Mouse (Mus musculus): ENCODE data around the gene Zkscan16.

Gene Zkscan16

DNA sequence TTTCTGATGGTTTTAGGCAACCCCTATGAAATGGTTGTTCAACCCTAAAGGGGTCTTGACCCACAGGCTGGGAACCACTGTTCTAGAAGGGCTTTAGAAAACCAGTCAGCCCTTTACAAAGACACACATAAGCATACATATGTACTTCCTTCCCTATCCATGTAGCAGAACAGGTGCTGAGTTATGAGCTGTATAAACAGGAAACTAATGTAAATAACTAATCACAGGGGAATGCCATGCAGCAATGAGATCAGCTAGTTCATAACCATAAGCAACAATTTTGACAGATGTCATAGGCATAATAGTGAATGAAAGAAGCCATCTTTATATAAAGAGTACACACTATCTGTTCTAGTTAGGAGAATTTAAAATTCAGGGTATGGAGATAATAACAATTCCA, 1.8 kb upstream of the Zkscan16 start:
- no peak for DNase-seq (ENCODE audit: low spot score)

DNA sequence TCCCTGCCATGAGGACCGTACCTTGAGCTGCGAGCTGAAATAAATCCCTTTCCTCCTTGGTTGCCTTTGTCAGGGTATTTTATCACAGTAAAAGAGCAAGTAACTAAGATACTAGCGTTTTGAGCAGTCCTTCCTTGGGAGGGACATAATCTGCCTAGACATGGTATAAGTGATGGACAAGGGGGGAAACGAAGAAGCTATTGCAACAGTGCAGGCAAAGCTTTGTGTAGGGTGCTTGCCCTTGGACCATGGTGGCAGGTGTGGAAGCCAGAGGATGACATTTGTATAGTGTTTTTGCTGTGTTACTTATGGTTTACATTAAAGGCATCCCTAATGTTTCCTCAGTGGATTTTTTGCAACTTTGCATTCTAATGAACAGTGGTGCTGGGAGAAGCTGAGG, 486 bp upstream of the Zkscan16 start:
- no peak for DNase-seq (ENCODE audit: low spot score)

DNA sequence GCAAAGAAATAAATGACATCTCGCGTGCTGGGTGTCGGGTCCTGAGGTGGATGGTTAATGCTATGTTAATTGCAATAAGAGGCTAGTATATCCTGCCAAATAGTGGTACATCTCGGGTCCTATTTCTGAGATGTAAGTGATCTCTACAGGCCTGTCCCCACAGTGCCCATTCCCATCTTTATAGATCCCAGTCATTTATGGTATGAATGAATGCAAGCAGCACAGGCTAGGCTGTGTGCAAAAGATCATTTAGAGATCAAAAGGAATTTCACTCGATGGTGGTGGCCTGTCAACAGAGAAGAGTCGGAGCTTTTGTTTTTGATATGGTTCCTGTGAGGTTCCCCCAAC, 752 bp downstream of the Zkscan16 start:
- DNase-seq (ENCODE audit: low spot score): no peak

DNA sequence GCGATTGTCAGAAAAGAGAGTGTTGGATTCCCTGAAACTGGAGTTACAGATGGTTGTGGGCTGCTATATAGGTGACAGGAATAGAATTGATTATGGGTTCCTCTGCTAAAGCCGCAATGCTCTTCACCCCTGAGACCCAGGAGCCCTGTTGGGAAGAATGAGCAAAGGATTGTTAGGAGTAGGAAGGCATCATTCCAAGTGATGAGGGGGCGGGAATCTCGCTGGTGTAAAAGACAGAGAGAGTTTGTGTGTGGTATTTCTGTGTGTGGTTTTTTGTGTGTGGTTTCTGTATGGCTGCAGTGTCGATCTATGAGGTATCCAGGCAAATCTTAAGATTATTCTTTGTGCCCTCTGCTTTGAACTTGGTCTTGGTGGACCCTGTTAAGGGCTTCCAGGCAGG, 1.3 kb downstream of the Zkscan16 start:
- no peak for DNase-seq (ENCODE audit: low spot score)

DNA sequence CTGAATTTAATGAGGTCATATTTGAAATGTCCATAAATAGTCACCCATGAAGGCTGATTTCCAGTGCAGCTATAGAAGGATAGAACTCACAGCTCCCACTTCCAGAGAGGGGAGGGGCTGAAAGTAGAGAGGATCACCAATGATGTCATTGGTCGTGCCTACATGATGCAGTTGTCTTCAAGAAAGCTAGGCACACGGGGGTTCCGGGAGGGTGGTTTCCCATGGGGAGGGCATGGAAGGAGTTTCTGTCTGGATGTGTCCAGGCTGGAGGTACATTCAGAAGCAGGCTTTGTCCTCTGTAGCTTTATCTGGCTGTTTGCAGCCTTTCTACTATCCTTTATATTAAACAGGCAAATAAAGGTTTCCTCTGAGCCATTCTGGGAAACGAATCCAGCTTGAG, 5.0 kb downstream of the Zkscan16 start:
- DNase-seq (ENCODE audit: low spot score): no peak

DNA sequence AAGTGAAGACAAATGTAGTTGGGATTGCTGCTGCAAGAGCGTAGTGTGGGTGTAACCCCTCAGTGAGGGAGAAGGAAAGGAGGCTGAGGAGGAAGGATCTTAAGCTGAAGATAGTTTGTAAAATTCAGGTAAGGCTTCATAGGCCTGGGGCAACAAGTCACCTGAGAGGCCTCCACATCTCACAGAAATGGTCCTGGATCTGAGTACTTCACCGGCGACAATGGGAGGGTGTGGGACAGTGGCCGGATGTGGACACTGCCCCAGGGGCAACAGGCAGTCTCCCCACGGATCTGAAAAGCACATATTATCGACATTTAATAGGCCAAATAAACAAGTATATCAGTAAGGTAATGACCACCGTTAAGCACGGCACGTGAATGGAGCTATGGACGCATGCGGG, 9.2 kb downstream of the Zkscan16 start:
- DNase-seq (ENCODE audit: low spot score): no peak

DNA sequence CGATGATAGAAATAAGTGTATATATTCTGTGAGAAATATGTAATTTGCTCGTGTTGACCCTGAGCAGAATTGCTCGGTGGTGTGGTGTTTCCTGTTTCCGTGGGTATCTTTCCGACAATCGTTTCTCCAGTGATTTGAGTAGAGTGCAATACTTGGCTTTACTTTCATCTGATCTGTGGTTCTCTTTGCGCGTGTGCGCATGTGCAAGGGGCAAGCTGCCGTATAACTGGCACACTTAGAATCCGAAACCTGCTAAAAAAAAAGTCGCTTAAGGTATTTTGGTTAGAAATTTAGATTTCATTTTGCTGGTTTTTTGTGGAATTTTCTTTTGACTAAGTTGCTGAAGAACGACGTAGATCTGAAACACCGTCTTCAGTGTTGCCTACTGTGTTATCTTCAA, 18.3 kb downstream of the Zkscan16 start:
- DNase-seq (ENCODE audit: low spot score): no peak

DNA sequence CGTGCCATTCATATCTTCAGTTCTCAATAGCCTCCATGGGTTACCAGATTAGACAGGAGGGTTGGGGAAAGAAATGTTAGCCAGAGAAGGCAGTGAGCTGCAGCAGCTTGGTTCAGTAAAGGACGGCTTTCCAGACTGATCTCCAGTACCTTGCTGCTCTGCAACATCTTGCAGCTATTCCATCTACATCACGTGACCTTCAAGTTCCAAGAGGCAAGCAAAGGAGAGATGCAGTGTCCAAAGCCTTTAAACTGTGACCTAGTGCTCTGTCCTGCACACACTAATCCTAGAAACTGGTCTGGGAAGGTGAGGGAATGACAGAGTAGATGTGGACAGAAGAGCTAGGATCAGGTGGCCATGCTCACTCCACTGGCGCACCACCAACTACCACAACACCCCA, 19.8 kb downstream of the Zkscan16 start:
- DNase-seq (ENCODE audit: low spot score): no peak

DNA sequence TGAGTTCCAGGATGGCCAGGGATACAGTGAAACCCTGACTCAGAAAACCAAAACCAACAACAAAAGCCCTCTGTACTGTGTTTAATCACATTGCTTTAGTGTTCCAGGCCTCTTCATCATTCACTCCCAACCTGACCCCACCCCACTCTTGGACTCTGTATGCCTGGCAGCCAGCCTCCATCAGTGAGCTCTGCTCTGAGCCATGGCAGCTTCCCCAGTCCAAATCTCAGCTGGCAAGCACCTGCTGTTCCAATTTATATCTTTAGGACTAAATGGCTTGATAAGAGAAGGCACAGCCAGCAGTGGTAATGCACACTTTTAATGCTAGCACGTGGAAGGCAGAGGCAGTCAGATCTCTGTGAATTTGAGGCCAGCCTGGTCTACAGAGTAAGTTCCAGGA, 21.7 kb downstream of the Zkscan16 start:
- no peak for DNase-seq (ENCODE audit: low spot score)

DNA sequence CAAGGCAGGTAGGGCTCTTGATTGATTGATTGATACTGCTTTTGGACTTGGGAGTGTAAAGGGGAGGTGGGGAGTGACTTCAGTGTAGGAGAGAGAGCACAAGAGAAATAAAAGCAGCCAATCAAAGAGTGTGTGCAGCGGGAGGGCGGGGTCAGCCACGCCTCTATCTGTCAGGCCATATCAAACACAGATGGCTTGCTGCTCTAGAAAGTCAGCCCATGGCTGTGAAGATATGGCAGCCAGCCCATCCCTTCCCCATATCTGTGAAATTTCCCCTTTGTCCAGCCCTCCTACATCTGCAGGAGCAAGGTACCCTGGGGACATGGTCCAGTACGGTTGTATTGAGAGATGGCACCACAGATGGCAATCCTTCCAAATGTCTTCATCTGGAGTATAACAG, 27.2 kb downstream of the Zkscan16 start:
- peak; percentile 79 for DNase-seq (ENCODE audit: low spot score)

DNA sequence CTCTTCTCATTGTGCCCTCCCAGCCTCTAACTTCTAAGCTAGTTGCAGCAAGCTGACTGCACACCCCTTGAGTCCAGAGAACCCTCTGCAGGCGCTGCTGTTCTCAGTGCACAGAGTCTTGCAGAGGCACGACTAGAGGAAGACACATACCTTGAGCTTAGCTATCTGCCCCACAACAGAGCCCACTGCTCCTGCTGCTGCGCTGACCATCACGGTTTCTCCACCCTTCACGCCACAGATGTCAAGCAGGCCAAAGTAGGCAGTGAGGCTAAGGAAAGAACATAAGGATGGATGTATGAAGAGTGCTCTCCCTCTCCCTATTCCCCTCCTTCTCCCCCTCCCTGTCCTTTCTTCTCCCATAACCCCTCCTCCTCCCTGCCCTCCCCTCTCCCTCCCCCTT, 32.3 kb downstream of the Zkscan16 start:
- DNase-seq (ENCODE audit: low spot score): no peak

DNA sequence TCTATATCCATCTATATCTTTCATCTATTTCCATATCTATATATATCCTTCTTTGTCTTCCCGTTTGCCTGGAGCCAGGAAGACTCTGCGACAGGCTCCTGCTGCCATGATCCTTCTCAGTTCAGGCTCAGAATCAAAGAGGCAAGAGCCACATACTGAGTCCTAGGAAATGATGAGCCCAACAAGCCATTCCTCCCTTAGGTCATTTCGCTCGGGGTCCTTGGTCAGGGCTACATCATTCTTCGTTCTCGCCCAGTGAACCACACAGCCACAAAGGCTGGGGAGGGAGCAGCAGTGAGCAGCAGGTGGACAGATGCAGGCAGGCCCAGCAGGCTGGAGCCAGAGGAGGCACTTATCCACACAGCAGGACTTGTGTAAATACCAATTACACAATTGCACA, 38.0 kb downstream of the Zkscan16 start:
- no peak for DNase-seq (ENCODE audit: low spot score)

DNA sequence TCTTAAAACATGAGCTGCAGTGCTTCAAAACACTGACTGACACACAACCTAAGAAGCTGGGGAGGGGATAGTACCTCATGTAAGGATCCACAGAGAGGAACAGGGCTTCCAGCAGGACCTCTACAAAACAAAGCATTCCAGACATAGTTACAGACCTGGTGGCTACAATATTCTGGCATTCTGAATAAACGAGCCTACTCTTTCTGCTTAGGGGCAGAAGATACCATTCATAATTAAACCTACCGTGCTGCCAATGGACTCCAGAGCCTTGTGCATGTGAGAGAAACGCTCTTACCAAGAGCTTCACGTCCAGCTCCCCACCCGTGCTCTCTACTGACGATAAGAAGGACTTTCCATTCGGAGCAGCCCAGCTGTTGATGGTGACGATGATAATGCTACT, 39.4 kb downstream of the Zkscan16 start:
- no peak for DNase-seq (ENCODE audit: low spot score)

DNA sequence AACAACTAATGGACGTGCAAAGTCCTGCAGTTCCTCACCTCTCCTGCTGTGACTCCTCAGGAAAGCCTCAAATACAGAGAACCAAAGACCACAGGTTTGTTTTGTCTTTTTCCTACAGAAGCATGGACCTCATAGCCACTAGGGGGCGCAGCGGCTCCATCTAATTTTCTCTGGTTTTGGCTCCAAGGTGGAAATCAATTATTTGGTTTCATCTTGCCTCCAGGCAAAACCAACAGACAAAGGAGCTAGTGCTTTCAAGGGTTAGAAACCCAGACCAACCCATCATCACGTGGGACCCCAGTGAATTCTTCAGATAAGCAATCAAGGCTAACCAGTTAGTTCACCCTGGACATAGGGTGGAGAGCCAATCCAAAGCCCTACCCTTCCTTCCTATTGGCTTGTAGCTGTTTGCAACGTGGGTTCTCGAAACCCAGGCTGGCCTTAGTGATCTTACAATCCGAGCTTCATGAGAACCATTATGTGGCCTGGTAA, 41.8 kb downstream of the Zkscan16 start:
- DNase-seq (ENCODE audit: low spot score): peak; percentile 86

DNA sequence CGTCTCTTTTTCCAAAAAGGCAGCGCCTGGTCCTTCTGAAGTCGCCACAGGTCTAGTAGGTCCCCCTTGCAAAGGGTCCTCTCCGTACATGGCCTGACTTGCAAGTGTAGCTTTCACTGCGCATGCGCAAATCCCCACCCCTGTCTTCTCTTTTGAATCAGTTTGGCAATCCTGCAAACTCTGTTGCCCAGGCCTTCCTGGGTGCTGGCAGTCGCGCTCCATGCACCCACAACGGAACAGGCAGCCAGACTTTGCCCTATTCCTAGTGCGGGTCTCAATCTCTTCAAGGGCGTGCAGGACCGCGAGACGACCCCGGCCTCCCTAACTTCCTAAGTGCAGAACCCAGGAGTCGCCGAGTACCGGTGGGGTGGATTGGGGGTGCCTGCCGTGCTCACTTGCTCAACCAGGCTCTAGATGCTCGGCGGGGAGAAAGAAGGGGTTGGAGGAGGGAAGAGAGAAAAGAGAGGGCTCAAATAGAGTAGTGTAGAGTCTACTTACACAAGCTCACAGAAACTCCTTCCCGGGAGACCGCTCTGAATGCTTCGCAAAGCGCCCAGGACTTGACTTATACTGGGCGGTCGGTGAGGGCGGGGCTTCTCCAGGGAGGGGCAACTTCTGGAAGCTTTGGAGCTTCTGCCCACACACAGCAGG, 43.2 kb downstream of the Zkscan16 start, which contains the start of gene Ptgr1:
Ptgr1 (minus strand) TSS at position 580 of the 651 bp plus-strand sequence.
- DNase-seq (ENCODE audit: low spot score): peak; percentile 86

DNA sequence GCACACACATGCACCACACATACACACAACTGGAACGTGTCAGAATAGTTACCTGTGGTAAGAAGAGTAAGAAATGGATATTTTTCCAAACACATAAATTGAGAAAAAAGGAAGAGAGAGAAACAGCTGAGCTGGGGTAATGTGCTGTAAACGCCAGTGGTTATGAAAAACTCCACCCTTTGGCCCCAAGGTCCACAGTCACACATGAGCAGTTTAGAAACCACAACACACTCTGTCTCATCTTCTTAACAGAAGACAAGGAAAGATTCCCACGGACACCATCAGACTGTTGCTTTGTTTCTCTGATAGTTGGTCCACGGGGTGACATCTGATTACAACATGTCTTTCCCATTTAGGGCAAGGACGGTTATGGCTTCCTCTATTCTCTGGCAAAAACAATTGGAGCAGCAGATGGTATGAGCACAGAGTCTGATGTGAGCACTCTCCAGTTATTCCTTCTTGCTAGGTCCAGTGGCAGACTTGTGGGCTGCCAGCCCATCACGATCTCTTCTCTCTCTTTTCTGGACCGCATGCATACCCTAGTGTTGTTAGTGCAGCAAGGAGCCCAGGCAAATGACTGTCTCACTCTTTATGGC, 46.0 kb downstream of the Zkscan16 start:
- no peak for DNase-seq (ENCODE audit: low spot score)

DNA sequence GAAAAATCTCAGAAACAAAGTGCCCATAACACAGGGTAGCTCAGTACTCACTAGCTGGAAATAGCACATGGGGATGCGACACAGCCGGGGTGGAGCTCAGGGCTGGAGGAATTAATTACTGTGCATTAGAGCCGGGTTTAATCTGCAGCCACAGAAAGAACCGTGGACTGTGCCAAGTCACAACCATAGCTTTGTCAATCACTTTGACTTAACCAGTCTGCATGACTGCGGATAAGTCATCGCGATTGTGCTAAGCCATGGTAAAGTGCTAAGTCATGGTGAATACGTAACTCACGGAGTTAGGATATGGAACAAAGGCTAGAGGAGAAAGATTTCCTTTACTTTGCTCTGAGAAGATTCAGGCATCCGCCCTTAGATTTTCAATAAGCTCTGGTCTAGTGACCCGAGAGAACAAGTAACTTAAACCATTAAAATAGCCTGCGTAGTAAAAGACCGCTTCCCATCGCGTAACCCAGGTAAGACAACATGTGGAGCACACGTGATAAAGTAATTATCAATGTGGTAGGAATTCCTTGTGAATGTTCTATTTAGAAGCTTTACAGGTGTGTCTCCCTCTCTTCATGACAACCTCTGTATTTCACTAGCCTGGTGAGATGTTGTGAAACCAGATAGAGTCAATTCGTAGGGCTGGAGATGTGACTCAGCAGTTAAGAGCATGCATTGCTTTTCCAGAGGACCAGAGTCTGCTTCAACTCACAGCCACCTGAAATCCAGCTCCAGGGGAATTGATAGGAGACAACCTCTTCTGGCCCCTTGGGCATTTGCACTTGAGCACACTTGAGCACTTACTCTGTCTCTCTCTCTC, 47.4 kb downstream of the Zkscan16 start:
- DNase-seq (ENCODE audit: low spot score): peak; percentile 58

DNA sequence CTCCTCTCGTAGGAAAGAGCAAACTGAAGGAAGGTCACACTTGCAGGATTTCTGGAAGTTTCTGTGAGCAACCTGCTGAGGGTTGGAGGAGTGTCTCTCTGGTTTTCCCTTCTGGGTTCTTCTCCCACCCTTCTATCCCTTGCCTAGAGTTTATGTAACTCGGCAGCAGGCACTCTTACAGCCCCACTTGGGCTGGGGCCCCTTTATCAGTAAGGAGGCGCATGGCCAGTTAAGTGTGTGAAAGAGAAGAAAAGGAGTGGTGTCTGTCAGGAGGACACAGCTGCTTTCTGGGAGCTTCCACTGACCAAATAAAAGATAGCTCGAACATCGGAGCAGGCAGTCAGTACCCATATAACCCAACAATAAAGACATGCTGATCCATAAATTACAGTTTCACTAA, 48.8 kb downstream of the Zkscan16 start:
- DNase-seq (ENCODE audit: low spot score): no peak

DNA sequence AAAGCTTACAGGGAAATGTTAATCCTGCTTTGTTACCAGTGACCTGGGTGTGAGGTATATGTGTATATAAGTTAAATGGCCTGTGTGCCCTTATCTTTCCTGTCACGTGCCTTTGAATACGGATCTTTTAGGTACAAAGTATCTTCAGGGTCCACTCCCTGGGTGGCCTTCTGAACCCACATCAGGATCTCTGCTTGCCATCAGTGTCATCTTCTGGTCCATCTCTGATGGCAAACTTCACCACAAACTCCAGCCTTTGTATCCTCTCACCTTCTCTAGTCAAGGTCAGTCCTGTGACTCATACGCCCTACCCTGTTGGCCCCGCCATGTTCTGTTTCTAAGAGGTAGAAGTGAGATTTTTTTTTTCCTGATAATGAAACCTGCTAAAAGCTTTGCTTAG, 51.3 kb downstream of the Zkscan16 start, which contains the start of gene Dnajc25:
Dnajc25 (plus strand) TSS at position 301 of the 400 bp plus-strand sequence.
- DNase-seq (ENCODE audit: low spot score): no peak

DNA sequence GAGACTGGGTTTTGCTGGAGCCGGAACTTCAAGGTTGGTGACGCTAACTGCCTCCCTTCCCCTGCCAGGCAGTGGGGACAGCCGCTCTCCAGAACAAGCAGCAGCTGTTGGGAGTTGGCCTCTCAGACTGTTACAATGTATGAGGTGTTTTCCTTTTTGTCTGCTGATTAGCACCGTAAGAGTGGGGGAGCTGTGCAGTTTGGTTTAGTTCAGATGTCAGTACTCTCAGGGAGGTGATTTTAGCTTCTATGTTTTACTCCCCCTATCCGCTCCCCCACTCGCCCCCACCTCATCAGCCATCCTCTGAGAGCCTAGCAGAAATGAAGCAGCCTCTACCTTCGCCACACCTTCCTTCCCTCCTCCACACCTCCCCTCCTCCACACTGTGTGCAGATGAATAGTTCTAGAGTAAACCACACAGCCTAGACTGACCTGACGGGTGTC, 51.8 kb downstream of the Zkscan16 start:
- no peak for DNase-seq (ENCODE audit: low spot score)

DNA sequence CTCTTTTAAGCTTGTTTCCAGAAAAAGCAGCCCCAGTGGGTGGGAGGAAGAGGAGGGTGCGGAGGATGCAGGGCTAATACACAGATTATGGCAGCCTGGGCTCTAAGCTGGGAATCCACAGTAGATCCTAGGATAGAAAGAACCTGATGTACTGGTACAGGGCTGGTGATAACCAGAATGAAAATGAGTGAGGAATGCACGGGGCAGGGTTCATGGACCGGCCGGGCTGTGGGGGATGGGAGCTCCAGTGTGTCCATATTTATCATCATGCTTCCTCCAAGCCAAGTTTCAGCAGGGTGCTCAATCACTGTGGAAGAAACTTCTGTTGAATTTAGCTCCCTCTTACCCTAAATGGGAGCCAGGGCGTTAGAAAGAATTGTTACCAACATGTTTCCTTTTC, 53.7 kb downstream of the Zkscan16 start:
- no peak for DNase-seq (ENCODE audit: low spot score)

DNA sequence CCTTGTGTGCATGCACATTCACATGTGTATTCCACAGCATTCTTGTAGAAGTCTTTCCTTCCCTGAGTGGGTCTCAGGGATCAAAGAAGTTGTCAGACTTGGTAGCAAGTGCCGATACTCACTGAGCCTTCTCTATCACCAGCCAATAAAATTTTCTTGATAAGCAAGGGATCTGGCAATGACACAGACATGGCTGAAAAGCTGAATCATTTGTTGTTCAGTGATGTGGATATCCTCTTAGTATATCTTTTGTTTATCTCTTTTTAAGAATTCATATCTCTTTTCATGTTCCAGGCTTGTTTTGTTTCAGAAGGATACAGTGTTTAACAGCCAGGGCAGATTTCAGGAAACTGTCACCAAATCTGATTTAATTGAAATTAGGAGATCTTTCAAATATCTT, 55.3 kb downstream of the Zkscan16 start:
- no peak for DNase-seq (ENCODE audit: low spot score)

DNA sequence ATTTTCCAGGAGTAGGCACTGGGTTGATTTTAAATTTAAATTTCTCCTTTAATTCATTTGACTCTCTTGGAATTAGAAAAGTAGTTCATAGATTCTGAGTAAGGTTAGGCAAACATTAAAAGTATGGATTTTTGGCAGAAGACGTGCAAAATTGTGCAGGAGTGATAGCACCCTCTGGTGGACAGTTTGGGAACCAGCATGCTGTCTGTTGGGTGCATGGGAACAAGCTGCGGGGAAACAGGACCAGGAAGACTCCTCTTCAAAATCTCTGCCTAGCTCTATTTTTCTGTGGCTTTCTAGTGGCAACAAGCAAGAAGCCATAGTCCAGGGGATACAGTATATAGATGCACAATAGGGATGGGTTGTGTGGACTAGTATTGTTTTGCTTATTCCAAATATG, 56.3 kb downstream of the Zkscan16 start:
- peak; percentile 72 for DNase-seq (ENCODE audit: low spot score)

Data from c-Kit-positive CD71-positive TER-119-positive erythroid progenitor cells, embryonic 14.5 days (primary cell).